Mouse (Mus musculus): ENCODE results near the gene Sgsm1.

GRCm38 (mm10) chr5:113196916-113197794, 113.4 kb downstream of the Sgsm1 start:
- no peak for TF ChIP-seq CTCF (IDR thresholded peaks at IDR 0.05; ENCODE audit: control insufficient read depth, insufficient read depth, low read length)
- TF ChIP-seq POLR2A (IDR thresholded peaks at IDR 0.05; ENCODE audit: borderline replicate concordance, control insufficient read depth, low read depth, low read length), result no peak
